Mouse (Mus musculus): Measurements from ENCODE around the gene Gm10974.

Gene Gm10974

DNA sequence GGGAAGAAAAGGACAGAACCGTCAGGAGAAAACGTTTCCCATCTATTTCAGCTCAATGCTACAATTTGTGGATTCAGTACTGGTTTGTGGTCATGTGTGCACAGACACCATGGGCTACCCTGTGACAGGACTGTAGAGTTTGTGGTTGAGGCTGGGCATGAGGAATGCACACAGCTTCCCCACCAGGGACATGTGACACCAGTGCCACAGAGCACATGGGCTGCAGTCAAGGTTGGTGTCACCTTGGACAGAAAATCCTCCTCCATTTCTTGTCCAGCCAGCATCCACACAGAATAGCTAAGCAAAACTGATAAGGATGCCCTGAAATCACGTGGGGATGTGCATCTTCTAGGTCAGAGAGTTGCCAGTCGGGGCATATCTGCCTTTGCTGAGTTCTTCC is 39.1 kb downstream of the Gm10974 start:
- in situ Hi-C loops (cut with MseI, MboI) = no loop called here

DNA sequence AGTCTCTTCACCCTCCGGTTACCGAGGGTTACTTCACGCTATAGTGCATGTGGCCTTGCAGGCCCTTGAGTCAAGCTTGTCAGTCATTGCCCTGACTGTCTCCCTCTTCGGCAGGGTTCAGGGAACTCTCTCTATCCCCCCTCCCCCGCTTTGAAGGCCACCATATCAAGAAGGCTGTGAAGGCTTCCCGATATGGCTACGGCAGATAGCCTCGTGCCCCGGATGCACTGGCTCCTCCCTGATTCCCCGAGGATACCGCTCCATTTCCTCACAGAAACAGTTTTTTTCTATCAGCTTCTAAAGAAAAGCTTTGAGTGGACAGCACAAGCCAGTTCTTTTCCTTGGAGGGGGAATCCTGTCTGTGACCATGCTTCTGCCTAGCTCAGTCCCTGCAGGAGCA is 39.8 kb downstream of the Gm10974 start:
- in situ Hi-C loops (cut with MseI, MboI) = no loop called here

DNA sequence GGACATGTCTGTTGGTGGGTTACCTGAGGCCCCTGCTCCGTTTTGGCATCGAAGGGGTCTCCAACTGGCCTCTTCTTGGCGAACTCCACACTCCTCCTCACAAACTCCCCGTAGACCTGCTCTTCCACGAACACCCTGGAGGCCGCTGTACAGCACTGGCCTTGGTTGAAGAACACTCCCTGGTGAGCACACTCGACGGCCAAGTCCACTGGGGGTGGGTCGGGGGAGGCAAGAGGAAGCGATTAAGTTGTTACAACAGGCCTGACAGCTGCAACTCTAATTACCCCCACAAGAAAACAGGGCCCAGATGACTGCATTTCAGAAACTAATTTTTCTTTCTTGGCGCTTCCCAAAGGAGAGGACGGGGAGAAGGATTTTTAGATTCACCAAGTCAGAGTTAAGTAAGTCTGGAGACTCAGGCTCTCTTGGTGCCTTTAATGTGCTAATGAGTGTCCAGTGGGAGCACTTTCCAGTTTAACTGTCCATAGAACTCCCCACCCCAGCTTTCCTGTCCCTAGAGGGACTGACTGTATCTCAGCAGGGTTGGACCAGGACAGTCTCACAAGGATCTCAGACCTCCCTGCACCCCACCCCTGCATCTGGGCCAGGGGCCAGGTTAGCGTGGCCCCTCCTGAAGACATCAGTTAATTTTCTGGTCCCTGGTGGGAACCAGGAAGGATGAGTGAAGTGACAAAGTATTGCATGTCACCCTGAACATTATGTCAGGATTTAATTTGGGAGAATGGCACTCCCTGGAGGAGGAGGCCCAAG is 40.4 kb downstream of the Gm10974 start:
- in situ Hi-C loops (cut with MseI, MboI) = no loop called here

DNA sequence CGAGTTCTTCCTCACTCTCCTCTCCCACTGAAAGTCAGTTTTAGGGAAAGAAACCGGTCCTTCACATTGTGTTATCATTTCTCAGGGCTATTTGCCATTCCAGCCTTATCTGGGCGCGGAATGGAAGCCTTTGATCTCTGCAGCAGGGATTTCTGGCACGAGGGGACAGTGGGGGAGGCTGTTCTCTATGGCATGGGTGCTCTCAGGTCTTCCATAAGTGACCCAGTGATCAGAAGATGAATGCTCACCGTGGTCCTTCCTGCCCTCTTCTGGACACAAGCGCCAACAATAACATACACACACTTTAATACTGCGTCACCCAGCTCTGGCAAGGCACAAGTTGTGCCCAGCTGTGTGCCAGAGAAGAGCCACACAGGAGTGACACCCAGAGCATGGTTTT is 41.3 kb downstream of the Gm10974 start:
- in situ Hi-C loops (cut with MseI, MboI) = no loop called here

DNA sequence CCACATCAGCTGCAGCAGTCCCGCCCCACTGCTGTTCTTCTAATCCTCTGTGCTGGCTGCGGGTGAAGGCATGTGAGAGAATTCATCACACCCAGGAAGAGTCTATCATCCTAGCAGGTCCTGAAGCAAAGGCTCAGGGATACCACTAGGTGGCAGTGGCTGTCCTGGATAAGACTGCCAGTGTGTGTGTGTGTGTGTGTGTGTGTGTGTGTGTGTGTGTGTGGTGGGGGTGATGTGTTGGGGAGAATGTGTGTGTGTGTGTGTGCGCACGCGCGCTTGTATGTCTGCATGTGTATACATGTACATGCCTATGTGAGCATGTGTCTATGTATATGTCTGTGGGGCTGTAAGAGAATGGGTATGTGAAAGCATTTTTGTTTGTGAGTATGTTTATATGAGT is 43.7 kb downstream of the Gm10974 start:
- in situ Hi-C loops (cut with MseI, MboI) = no loop called here

DNA sequence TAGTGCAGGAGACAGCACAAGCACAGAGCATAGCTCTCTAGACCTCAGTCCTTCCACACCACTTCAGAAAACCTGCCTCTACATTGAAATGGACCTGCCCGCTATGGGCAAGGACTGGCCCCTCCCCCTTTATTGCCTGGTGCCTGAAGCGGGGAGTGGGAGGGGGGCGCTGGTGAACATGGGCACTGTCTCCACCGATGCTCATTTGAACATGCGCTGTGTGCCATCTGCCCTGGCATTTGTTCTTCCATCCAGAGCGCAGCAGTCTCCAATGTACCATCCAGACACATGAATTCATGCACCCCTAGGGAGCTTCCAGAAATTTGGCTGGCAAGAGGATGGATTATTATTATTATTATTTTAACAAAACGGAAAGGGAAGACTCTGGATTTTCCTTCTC is 47.4 kb downstream of the Gm10974 start:
- in situ Hi-C loops (cut with MseI, MboI) = no loop called here

DNA sequence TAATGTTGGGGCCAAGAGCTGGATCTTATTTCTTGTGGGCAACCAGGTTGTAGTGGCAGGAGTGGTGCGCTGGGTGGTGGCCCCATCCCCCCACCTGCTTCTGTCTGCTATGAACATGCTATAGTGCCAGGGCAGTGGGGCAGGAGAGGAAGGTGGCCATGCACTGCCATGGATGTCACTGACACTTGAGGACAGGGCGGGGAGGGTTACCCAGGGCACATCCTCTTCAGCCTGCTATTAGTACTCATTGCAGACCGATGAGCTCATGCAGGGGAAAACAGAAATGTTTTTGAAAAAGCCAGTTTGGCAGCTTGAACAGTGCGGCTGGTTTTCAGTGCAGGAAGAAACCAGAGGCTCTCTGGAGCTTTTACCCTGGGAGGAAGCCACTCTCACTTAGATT is 51.1 kb downstream of the Gm10974 start:
- in situ Hi-C loops (cut with MseI, MboI) = no loop called here

DNA sequence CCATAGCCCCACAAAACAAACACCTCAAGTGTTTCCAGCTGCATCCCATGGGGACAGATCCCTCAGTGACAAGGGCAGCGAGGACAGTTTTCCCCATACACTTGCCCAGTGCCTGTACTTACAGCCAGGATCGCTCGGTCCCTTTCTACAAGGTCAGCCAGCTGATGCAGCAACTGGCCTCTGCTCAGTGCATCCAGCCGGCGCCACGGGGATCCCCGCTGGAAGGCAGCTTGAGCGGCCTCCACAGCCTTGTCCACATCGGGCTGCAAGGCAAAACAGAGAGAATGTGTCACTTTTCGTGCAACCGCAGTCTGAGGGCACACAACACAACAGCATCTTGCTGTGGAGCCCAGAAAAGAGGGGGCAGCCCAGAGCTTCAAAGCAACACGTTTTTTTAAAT is 53.3 kb downstream of the Gm10974 start:
- in situ Hi-C loops (cut with MseI, MboI) = no loop called here

DNA sequence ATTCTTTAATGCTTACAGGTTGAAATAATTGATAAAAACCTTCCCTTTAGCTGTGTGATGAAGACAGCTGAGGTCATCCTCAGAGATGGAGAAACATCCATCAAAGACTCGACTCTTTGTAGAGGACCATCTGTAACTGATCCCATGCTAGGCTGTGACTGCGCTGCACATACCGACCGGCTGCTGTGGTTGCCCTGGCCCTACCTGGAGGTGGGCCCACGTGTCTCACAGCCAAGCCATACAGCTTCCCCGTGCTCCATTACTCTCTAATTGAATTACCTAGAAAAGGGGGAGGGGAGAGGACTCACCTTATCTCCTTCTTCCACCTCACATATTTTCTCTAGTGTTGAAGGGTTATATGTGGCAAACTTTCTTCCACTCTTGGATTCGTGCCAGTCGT is 56.2 kb downstream of the Gm10974 start:
- in situ Hi-C loops (cut with MseI, MboI) = no loop called here

DNA sequence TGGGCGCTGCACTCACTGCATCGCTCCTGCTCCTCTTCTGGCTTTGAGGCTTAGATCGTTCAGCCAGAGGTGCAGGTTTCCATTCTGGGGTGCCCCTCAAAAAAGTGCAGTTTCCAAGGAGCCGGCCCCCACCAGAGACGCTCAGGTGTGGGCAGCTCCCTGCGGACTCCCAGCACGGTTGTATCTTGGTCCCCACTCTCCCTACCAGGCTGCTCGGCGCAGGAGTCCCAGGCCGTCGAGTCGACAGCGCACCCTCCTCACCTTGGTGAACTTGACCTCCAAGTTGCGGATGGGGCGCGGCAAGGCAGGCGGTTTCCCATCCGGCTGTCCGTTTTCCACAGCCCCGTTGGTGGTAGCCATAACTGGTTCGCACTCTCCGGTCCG is 61.3 kb downstream of the Gm10974 start:
- in situ Hi-C loops (cut with MseI, MboI) = loop anchor here in 1 of 2 experiments (5.0 kb wide), 1 partner anchor 225 kb away; no protein-coding TSS in a partner anchor

DNA sequence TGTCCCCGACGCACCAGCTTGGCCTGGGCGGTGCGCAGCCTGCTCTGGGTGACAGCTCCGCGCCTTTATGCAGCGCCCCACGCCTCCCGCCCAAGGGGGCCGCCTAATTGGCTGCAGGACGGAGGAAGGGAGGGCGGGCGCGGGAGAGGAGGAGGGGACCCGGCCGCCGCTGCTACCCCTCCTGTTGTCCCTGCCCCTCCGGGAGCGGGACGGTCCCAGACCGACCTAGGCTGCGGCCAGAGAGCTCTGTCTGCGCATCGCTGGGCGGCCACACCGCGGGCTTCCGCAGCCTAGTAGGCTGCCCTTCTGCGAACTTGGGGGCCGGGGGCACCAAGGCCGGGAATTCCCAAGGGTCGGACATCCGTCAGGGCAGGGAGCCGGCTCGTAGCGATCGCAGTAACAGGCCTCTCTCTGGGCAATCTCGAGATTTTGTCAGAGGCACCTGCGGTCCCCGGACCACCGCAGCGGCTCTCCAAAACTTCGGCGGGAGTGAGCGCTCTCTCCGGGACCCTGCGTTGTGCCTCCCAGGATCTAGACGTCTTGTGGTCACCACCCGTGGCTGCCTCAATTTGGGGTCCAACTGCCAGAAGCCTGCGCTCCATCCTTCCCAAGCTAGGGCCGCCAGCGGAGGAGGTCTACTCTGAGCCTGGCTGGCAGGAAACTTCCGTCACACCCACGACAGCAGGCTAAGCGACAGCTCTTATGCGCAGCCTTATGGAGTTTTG is 61.9 kb downstream of the Gm10974 start, which contains the start of gene Aldh1a3:
Gene Aldh1a3 (minus strand): TSS at position 81 of the 725 bp plus-strand sequence.
- in situ Hi-C loops (cut with MseI, MboI) = loop anchor here in 1 of 2 experiments (5.0 kb wide), 1 partner anchor 225 kb away; no protein-coding TSS in a partner anchor

DNA sequence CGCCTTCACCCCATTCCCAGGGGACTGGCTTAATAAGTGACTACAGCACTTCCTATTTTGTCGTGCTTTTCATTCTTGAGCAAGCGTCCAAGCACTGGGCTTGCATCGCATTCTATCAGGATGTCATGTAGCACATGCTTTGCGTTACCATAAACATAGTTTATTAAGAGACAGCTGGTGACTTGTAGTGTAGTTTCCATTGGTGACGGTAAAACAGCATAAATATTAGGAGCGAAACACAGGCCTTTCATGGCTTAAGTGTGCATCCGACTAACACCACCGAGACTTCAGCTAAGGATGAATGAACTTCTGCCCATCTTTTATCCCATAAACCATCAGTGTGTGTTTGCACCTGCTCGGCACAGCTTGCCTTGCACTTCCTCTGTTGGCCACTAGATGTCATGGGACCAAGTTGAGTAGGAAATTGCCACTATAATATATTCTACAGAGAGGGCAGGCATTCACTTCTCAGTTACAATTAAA is 68.8 kb downstream of the Gm10974 start:
- in situ Hi-C loops (cut with MseI, MboI) = no loop called here
